Mouse (Mus musculus): ENCODE data around the gene Rrh. TPM values are rescaled to one million over a fixed set of nuclear protein-coding genes. Genes with fewer than 3 reads are reported as not detected.
A peak's percentile ranks its signal among the peaks of the same experiment; 100 is the strongest.

Rrh gene
- total RNA-seq (2021): under 1 TPM; 0.12 to 0.14 TPM

DNA sequence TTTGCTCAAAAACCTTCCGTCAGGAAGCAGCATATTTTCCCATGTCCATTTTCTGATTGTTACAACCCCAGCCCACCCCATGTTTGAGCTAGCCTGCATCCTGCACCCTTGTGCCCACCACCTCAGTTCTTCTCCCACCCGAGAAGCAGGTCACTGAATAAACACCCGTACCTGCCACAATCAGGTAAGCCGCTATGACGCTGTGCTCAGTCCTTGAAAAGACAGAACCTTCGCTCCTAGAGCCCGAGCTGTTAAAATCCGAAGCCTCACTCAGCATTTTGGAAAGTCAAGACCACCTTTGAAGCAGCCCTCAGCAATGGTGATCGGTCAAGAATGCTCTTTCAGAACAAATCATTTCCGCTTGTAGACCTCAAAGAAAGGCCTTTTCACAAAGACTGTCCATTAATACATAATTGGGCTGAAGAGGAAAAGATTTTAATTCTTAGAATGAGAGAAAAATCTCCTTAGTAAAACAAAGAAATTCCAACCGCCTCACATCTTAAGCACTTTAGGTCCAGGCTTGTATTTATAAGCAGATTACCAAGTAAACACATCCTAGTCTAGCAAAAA is at the start of gene Rrh:
Rrh (minus strand) TSS at position 382 of the 570 bp plus-strand sequence.
- intact Hi-C loops (cut with DNase I): loop anchor here (2.0 kb wide), 1 partner anchor 257 kb away; no protein-coding TSS in a partner anchor
- DNase-seq: no peak

DNA sequence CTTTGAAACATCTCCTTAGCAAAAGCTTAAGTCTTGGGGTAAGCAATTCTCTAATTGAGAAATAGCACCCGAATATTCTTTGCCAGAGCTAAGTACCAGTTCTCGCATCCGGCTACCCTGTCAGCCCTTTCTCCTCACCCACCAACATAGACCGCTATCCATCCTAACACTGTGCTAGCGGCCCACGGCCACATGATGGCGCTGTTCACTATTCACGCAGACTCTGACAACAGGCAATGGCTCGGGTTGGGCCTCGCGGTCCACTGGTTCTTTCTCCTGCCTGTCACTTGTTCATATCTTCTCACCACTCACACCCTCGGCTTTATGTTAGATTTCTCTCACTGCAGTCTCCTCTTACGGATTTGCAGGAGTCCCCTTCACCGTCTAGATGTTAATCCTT is 41.3 kb upstream of the Rrh start:
- DNase-seq: peak; percentile 32 to 69
- intact Hi-C loops (cut with DNase I): loop anchor here (2.0 kb wide), 1 partner anchor 217 kb away; no protein-coding TSS in a partner anchor

DNA sequence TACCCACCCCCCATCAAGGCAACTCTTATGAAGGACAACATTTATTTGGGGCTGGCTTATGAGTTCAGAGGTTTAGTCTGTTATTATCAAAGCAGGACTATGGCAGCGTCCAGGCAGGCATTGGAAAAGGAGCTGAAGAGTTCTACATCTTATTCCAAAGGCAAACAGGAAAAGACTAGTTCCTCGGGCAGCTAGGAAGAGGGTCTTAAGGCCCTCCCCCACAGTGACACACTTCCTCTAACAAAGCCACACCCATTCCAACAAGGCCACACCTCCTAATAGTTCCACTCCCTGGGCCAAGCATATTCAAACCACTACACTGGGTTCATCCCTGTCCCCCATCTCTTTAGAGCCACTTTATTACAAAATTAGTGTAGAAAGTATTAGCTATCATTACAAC is 40.2 kb upstream of the Rrh start:
- DNase-seq: no peak
- intact Hi-C loops (cut with DNase I): loop anchor here (2.0 kb wide), 1 partner anchor 218 kb away; no protein-coding TSS in a partner anchor

- DNase-seq: no peak
- intact Hi-C loops (cut with DNase I): no loop called here
These were observed 24.5 kb upstream of the Rrh start for GRCm38 (mm10) chr3:129846846-129847245.

DNA sequence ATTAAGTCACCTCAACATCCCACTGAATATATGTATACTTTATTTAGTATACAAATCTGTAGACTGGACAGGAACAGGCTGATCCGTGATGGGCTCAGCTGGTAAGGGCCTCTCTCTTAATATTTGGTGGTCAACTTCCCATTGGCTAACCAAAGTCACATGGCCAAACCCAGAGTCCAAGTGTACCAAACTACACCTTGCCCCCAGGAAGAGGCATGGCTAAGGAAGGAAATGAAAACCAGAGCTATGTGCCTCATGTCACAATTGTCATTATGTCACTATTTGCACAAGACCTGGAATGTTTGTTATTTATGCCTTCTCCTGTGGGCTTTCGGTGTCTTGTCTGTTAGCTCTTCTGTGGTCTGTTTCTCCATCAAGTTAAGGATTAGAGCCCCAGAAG is 23.5 kb upstream of the Rrh start:
- DNase-seq: no peak
- intact Hi-C loops (cut with DNase I): no loop called here

DNA sequence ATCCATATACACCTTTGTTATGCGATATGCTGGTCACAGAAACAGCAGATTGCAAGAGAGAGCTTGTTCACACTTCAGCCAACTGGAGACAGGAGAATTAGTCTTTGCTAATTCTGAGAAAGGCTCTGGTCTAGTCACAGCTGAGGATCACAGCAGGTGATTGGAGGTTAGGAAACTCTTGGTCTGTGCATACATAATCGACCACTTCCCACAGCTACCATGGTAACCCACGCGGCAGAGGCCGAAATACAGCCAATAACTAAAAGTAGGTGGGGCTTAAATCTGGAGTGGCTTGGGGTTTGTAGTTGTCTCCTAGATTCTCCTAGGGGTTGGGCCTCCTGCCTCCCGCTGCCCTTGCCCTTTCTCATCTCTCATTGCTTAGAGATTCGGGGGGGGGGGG is 15.6 kb upstream of the Rrh start:
- intact Hi-C loops (cut with DNase I): loop anchor here (10.0 kb wide), 1 partner anchor 303 kb away; the partner anchor contains the start of gene Elovl6

DNA sequence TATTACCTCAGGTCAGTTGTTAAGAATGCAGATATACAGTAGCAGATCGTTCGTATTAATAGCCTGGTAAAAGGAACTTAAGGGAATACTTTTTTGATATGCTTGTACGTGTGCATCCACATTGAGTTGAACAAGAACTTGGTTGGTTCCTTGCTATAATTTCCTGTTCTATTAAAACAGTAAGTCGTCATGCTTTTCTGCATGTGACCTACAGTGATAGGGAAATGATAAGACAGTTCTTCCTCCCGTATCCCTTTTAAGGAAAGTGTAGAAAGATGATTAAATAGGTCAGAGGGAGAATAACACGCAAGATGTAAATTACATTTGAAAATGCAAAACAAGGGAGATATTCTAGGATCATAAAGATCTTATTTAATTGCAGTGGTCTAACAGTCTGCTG is 14.6 kb upstream of the Rrh start:
- DNase-seq: no peak
- intact Hi-C loops (cut with DNase I): loop anchor here (10.0 kb wide), 1 partner anchor 302 kb away; the partner anchor contains the start of gene Elovl6

More for the DNA sequence above, 15.6 kb upstream of the Rrh start:
- no peak for DNase-seq

- peak in 1 of 2 experiments; percentile 8 for DNase-seq
- intact Hi-C loops (cut with DNase I): loop anchor here (10.0 kb wide), 1 partner anchor 301 kb away; the partner anchor contains the start of gene Elovl6
These were observed 13.8 kb upstream of the Rrh start for GRCm38 (mm10) chr3:129836051-129836697.

- peak in 1 of 2 experiments; percentile 16 for DNase-seq
- intact Hi-C loops (cut with DNase I): loop anchor here (2.0 to 10.0 kb wide), 2 partner anchors 225 to 301 kb away; partner anchors contain the start of genes Elovl6 and Sec24b
These were observed 13.1 kb upstream of the Rrh start, which contains the start of gene Cfi for GRCm38 (mm10) chr3:129835388-129835934. Gene Cfi, plus strand, starts transcription at chr3:129835884.

DNA sequence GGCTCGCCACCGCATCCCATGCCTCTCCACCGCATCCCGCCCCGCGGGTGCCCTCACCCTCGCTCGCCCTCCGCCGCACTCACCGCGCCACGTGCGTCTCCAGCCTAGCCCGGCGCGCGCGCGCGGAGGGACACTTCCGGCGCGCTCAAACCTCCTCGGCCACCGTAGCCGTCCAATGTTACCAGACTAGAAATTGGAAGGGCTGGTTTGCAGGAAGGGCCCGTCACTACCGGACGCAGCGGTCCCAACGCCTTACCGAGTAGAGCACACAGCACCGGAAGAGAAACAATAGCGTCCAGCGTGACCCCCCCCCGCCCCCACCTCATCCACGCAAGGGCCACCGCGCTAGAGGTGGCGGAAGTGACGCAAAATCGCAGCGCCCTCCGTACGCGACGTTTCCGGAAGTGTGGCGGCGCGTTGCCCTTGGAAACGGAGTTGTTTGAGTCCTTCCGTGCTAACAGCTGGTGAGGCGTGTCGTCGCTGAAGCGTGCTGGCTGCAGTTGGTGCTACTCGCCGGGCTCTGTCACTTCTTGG is 8.7 kb upstream of the Rrh start, which contains the start of gene Gar1:
Gar1 (minus strand) TSS at position 362 of the 534 bp plus-strand sequence.
- DNase-seq: peak; percentile 97 to 98
- intact Hi-C loops (cut with DNase I): loop anchor here (2.0 to 10.0 kb wide), 4 partner anchors 46 to 876 kb away; partner anchors contain the start of genes Casp6, Elovl6 and Ostc

DNA sequence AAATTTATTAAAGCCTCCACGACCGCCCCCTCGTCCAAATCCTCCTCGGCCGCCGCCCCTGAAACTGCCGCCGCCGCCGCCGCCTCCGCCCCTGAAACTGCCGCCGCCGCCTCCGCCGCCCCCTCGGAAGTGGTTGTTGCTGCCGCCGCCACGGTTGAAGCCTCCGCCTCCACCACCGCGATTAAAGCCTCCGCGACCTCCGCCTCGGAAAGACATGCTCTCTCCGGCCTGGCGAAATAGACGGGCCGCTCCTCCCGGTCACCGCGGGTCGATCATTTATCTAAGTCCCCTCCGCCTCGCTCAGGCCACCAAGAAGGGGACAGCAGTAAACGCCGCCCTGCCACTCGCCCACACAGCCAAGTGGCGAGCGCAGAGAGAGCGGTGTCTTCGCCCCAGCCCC is 8.2 kb upstream of the Rrh start:
- no peak for DNase-seq
- intact Hi-C loops (cut with DNase I): loop anchor here (2.0 to 10.0 kb wide), 4 partner anchors 46 to 877 kb away; partner anchors contain the start of genes Casp6, Elovl6 and Ostc

- intact Hi-C loops (cut with DNase I): no loop called here
- no peak for DNase-seq
These were observed 5.3 kb upstream of the Rrh start for GRCm38 (mm10) chr3:129827691-129828090.

GRCm38 (mm10) chr3:129826691-129827090 is 4.3 kb upstream of the Rrh start:
- no peak for DNase-seq
- intact Hi-C loops (cut with DNase I): no loop called here

- no peak for DNase-seq
- intact Hi-C loops (cut with DNase I): no loop called here
These were observed 2.5 kb upstream of the Rrh start for GRCm38 (mm10) chr3:129824891-129825290.

- intact Hi-C loops (cut with DNase I): no loop called here
- DNase-seq: peak in 1 of 2 experiments; percentile 30
These were observed 1.8 kb upstream of the Rrh start for GRCm38 (mm10) chr3:129824146-129824545.

DNA sequence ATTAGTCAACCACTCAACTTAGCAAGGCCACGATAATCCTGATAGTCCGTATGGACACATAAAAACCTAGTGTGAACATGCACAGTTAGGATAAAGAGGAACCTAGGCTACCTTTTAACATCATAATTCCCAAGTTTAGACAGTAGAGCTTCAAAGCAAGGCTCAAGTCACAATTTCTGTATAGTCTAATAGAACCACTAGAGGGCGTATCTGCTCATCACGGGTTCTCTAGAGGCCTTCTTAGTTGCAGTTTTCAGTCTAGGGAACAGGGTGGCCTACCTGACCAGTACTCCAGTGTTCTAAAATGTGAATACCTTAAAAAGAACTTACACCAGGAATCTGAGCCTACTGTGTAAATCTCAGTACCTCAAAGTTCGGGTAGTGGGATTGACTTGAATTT is 906 bp upstream of the Rrh start:
- no peak for DNase-seq
- intact Hi-C loops (cut with DNase I): loop anchor here (2.0 kb wide), 1 partner anchor 256 kb away; no protein-coding TSS in a partner anchor

DNA sequence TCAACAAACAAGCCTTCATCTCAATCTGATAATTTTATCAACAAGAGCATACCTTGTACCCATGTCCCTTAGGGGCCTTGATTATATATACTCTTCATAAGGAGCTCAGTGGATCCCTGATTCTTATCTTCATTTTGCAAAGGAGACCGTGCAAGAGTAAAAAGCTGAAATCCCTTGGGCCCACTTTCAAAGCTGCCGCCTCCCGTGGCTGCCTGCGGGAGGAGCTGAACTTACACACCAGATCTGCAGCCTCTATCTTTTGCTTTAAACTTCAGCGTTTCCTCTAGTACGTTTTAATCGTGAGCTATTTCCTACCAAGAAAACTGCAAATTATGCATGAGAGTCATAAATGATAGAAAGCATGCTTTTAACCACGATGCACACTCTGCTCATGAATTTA is 651 bp downstream of the Rrh start:
- DNase-seq: no peak
- intact Hi-C loops (cut with DNase I): loop anchor here (2.0 kb wide), 1 partner anchor 257 kb away; no protein-coding TSS in a partner anchor

GRCm38 (mm10) chr3:129820847-129821246 is 1.5 kb downstream of the Rrh start:
- no peak for DNase-seq
- intact Hi-C loops (cut with DNase I): no loop called here

- DNase-seq: no peak
- intact Hi-C loops (cut with DNase I): no loop called here
These were observed 18.6 kb downstream of the Rrh start, which contains the start of gene Lrit3 for GRCm38 (mm10) chr3:129803765-129804164. Gene Lrit3, minus strand, starts transcription at chr3:129804030.

DNA sequence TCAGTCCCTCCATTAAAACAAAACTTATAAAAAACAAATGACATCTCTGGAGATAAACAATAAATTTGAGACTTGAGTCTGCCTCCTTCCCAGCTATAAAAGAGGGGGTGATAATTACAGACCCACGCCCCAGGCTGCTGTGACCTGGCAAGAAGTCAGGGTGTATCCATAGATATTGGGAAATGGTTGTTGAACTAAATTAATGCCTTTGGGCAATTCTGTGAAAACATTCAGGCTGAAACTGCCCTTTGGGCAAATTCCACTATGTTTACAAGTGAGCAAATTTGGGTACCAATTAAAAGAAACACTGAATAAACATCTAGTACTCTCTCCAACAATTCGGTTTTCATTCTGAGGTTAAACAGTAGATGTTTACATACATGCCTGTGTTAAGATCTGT is 23.4 kb downstream of the Rrh start:
- no peak for DNase-seq
- intact Hi-C loops (cut with DNase I): no loop called here

GRCm38 (mm10) chr3:129798551-129798950 is 23.8 kb downstream of the Rrh start:
- intact Hi-C loops (cut with DNase I): no loop called here
- no peak for DNase-seq
